Mouse (Mus musculus): ENCODE measurements around the gene Fam71e1. TPM values are rescaled to one million over a fixed set of nuclear protein-coding genes. Genes with fewer than 3 reads are reported as not detected.
A peak's percentile ranks its signal among the peaks of the same experiment; 100 is the strongest.

The Fam71e1 gene
- total RNA-seq, 2 experiments from 2014 or later, result 27.6 to 33.3 TPM

DNA sequence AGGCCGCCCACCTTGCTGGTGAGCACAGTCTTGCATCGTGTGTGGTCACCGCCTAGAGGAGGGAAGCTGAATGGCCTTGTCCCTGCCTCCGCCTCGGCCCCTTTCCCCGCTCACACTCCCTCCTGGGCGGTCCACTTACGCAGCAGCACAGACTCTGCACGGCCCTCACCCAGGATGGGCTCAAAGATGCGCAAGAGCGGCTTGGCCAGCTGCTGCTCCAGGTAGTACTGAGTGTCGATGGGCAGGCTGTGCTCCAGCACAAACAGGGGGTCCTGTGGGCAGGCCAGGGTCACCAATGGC is 37.3 kb downstream of the Fam71e1 start:
- no peak for DNase-seq (ENCODE audit: low spot score in 2 of 2)

DNA sequence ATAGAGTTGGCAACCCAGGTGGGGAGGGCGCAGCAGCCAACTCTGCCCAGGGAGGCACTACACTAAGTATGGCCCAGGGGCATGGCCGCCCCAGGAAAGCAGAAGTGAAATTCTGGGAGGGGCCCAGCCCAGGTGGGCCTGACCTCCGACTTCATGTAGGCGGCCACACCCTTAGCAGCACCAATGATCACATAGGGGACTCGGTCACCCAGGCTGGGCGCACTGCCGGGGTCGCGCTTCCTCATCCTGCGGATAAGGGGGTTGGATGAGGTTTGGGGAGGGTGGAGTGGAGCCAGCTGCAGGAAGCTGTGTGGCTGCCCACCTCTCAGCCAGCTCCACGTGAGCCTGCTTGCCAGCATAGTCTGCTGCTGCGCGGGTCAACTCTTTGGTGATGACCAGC is 37.9 kb downstream of the Fam71e1 start:
- no peak for DNase-seq (ENCODE audit: low spot score in 2 of 2)

DNA sequence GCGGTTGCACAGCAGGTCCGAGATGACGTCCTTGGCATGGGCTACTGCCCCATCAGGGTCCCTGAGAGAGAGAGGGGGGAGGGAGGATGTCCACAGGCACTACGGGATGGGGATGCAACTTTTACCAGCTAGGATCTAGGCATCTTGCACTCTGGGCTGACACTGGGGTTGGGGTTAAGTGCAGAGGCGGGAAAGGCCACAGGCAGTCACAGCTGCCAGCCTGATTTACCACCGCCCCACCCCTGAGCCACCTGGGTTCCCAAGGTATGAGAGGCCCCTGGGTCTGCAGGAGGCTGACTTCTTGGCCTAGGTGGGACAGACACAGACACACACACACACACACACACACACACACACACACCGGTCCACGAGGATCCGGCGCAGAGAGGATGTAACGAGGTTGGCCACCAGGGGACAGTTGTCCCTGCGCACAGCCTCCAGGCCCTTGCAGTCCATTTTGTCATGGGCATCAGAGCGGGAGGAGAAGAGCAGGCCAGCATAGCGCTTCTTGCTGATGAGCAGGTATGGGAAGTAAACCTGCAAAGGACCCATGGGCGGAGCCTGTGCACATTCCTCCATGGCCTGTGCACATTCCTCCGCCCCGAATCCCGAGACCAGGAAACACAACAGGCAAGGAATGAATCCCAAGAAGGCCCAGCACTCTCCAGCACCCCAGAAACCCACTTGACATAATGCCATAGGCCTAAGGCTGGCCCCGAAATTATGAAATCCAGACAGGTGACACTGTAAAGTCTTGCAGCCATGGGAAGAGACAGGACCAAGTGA is 38.5 kb downstream of the Fam71e1 start:
- no peak for DNase-seq (ENCODE audit: low spot score in 2 of 2)

DNA sequence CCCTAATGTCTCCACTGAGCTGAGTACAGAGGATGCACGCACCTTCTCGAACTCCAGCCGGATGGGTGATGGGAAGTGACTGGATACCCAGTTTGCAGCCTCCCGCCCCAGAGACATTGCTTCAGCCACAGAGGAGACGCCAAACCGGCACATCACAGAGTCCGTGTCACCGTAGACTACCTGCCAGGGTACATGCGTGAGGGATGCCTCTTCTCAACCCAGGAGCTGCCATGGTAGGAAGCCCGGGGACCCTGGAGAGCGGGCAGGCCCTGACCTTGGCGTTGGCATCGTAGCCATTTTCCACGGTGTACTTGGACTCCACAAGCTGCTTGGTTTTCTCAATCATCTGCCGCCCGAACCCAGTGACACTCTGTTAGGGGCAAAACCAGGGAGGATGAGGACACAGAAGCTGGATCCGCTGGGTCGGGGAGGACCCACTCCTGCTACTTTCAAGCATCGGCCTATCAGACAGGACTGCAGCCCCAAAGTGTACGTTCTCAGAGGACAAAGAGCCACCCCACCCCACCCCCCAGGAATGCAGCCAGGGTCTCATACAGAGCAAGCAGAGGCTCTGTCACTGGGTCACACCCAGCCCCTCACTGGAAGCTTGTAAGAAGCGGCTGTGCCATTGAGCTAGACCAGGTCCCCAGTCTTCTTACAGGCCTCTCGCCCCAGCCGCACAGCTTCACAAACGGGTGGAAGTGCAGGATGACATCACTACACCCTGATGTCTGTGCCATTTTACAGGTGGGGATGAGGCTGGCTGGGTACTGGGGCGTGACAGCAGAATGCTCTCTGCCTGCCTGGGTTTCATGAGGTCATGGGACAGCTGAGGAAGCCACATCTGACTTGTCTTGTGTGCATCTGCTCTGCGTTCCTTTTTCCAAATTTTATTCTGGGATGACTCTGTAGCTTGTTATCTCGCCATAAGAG is 39.5 kb downstream of the Fam71e1 start:
- no peak for DNase-seq (ENCODE audit: low spot score in 2 of 2)

DNA sequence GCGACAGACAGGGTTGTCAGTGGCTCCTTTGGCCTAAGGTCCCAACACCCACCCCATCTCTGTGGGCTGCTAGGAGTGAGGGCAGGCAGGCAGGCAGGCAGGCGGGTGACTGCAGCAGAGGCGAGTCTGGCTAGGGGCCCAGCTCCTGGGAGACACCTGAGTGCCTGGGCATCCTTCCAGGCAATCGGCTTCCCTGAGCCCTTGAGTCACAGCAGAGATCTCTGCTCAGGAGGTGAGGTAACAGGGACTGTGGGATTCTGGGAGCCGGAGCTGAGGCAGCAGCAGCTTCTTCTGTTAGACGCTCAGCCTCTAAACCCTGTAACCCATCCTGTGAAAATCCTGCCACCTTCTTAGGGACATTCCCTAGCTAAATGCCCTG is 40.2 kb downstream of the Fam71e1 start:
- DNase-seq (ENCODE audit: low spot score in 2 of 2), result no peak

DNA sequence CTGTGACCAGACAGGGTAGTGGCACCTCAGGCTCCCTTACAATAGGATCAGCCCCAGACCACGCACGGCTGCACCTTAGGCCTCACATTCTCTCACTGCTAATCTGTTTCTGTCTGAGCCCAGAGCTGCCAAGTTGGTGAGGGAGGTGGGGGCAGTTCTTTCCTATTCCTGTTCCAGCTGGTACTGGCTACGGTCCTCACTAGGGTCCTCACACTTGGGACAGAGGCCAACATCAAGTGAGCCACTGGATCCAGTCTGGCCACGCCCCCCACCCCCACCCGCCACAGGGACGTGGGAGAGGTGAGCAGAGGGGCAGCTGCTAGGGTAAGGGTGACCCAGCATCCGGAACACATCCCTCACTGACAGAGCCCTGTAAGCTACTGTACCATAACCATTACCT is 40.6 kb downstream of the Fam71e1 start:
- no peak for DNase-seq (ENCODE audit: low spot score in 2 of 2)

DNA sequence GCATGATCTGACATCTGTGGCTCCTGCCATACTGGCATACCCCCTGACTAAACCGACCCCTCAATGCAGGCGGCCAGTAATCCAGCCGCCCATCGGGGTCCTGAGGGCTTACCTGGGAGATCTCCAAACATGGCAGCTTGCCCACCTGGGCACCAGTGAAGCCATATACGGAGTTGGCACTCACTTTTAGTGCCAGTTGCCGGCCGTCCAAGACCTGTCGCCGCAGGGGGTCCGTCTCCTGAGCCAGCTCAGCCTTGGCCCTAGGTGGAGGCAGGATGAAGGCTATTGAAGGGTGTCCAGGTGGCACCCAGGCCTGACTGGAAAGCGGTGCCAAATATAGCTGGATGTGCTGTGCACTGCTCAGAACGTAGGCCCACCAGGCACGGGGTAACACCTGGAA is 41.1 kb downstream of the Fam71e1 start:
- no peak for DNase-seq (ENCODE audit: low spot score in 2 of 2)

DNA sequence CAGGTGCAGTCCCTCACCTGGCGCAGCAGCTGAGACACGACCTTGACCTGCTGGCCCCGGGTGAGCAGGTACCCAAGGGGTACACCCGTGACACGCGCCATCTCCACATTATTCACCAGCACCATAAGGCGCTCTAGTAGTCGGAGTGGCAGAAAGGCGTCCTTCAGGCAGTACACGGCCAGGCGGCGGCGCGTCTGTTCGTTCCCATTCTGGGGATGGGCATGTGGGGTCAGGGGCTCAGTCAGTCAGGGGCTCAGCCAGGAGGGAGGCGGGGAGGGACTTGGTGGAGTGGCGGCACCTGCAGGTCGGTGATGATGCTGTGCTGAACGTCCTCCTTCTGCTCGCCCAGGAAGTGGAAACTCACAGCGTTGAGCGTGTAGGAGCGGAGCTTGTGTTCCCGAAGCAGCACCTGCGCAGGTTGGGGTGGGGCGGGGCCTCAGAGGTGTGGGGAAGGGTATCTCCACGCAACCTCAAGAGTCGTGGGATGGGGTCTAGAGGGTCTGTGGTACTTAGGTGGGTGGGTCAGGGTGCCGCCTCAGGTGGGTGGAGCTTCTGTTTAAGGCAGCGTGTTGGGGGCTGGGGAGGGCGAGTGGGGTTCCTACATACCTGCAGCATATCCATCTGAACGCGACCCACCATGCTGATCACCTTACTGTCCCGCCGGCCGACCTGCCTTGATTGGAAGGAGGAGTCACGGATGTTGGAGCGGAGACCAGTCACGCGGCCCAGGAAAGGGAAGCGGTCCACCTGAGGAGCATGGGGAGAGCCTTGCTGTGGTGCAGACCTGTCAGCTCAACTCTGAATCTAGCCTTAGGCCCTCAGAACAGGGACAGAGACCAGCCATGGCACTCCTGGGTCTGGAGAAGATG is 42.6 kb downstream of the Fam71e1 start:
- no peak for DNase-seq (ENCODE audit: low spot score in 2 of 2)

DNA sequence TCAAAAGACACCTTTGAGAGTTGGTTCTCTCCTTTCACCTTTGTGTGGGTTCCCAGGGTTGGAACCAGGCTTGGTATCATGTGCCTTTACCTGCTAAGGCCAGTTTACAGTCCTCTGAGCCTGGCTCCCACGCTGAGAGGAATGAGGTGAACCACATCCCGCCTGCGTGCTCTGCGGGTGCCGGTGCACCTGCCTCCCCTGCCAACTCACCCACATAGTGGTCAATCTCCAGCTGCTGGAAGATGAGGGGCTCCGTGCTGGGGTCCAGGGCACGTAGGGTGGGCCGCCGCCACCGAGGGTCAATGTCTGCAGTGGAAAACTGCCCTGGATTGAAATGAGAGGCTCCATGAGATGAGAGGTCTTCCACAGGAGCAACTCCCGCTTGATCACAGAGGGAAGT is 46.2 kb downstream of the Fam71e1 start:
- no peak for DNase-seq (ENCODE audit: low spot score in 2 of 2)

DNA sequence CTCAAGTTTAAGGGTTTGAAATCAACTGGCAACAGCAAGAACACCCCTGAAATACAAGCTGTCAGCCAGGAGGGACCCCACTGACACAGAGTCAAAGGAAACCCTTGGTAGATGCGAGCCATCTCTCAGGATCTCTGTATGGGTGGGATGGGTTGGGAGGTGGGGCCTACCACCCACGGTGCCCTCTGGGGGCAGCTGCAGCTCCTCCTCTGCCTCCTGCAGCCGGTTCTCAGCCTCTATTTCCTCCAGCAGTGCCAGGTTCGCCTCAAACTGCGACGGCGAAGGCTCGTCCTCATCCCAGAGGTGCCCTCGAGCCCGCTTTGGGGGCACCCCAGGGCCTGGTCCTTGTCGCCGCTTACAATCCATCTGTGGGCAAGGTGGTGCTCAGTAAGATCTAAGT is 46.7 kb downstream of the Fam71e1 start:
- no peak for DNase-seq (ENCODE audit: low spot score in 2 of 2)

DNA sequence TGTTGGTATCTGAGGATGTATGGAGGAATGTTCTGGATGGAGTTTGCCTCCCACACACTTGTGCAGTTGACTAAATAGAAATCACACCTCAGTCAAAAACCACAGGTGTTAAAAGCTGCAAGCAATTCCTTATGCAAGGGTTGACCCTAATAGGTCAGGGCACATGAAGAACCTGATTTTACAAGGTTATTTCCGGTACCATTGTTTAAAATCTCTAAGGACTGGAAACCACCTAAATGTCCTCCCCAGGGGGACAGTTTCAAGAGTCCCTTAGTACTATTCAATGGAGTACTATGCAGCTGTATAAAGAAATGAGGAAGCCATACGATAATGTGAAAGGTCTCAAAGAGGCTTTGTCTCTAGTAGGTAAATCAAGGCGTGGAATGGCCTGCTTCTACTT is 49.9 kb downstream of the Fam71e1 start:
- DNase-seq (ENCODE audit: low spot score in 2 of 2), result no peak

DNA sequence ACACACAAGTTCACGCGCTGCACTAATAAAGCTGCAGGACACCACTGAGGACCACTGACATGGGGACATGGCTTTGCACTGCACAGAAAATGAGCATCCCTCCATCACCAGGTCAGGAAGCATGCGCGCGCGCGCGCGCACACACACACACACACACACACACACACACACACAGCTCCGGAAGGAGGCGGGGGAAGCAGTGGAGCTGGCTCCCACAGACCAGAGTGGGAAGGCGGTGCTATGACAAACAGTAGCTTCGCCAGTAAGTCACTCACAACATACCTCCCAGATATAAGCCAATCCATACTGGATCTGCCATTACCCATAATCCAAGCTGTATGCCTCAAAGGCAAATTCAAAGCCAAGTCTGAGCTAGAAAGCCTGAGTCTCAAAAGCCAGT is 50.7 kb downstream of the Fam71e1 start:
- no peak for DNase-seq (ENCODE audit: low spot score in 2 of 2)

DNA sequence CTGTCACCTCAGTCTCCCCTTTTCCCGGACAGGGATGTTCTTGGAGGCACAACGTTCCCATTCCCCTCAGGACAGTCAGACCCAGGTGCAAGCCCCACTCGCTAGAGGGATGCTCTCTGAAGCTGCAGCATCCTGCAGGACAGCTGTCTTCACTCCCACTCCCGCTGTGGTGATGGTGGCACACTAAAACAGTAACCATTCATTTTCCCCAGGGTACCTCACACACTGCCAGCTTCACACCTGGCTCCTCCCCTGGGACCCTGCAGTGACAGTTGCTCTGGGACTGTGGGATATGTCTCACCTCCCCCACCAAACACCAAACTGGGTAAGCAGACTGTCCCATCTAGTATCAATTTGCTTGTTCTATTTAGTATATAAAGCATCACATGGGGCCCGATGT is 51.3 kb downstream of the Fam71e1 start:
- DNase-seq (ENCODE audit: low spot score in 2 of 2), result no peak

DNA sequence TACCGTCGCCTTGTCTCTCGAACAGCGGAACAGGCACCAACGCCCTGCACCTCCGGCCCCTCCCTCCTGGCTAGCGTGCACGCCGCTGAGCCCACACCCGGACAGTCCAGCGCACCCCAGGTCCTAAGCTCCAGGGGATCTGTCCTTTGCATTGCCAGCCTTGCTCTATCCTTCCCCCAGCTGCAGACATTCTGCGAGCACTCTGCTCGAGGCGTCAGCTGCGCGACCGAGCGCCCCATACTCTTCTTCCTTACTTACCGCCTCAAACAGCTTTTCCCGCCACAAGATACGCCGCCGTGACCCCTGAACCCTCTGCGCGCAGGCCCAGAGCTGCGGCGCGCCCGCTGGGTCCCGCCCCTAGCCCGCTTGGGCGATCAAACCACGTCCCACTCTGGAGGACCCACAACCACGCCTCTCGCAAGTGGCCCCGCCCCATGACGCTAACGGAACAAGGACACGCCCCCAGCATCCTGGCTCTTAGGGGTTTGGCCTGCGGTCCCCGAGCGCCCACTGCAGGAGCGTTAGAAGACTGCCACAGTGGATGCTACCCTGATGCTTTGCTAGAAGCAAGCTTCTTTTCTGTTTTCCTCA is 52.2 kb downstream of the Fam71e1 start, which contains the start of gene Pold1:
Gene Pold1, minus strand, starts transcription at position 353 of the 591 bp plus-strand sequence.
- DNase-seq (ENCODE audit: low spot score in 2 of 2), result peak; percentile 99

DNA sequence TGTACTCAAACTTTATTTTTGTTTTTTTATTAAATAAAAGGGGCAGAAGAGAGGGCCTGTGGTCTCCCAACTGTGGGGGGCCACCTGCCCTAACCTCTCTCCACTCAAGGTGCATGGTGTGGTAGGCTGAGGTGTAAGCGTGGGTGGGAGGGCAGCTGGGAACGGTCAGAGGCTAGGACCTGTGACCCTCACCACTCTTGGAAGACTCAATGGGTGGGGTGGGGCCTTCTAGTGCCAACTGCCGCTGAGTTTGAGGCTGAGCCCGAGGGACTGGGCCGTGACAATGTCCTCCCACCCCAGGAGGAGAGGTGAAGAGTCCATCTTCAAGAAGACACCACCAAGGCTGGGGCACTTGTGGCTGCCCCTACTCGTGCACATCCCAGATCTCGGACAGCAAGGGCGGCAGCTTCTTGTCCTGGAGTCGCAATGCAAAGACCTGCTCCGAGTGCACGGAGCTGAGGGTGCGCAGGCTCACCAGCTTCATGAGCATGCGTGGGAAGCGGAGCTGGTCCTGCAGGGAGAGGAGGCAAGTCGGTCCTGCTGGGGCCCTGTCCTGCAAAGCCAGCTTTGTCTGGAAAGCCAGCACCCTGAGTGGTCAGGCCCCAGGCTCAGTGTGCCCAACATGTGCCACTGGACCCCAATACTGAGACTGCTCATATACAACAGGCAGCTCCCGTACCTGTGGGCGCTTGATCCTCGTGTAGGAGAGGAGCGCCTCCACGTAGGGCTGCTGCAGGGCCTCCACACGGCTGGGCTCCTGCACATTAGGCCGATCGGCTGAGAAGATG is 53.4 kb downstream of the Fam71e1 start:
- no peak for DNase-seq (ENCODE audit: low spot score in 2 of 2)

DNA sequence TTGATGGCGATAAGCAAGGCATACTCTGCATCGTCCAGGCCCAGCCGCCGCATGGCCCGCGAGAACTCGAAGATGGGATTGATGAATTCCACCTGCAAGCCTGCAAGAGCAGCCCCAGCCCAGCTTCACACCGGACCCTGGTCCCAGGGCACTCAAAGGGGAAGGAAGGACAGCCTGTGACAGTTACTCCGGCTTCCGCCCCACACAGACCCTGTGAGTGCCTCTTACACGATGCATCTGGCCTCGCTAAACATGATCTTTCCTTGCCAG is 54.0 kb downstream of the Fam71e1 start:
- no peak for DNase-seq (ENCODE audit: low spot score in 2 of 2)
